ENCODE assay signal across 22 mouse cellular contexts in the genomic region with DNA sequence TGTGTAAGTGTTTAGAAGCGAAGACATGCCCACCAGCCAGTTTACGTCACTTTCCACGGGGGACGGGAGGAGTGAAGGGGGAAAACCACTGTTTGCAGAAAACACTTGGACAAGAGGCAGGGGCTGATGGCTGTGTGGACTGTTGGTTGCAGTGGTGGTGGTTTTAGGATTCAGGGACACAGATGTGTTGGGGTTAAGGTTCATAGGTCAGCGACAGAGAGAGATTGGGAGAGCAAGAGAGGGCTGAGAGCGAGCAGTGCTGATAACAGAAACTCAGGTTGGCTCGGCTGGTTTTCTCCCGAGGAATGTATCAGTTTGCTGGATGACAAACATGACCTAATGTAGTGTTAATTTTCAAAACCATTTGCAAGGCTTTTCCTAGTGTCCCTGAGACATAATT.
DNase-seq lines count a peak whose midpoint lies in the region; ATAC-seq lines count a peak whose summit lies in the region.
"Had no signal": no experiment of that assay in that cellular context is flagged by ENCODE, and none has a peak within 500 bp of the region (broad histone marks: within the 10 kb centered on the region; RNA-seq: fewer than 3 reads in every experiment).

No protein-coding gene starts in this region.

- no peak for DNase-seq in heart, embryonic 10.5 days (ENCODE audit: low spot score)
- no peak for DNase-seq in heart, postnatal 4 days
- no peak for DNase-seq in liver, embryonic 11.5 days (ENCODE audit: low spot score)
- no peak for DNase-seq in left cerebral cortex, adult 9 months (ENCODE audit: low spot score in 2 of 2)
- DNase-seq: adrenal gland, adult 2 months; adrenal gland, postnatal 10 days; adrenal gland, postnatal 25 days; cerebellum, adult 11 months; cerebellum, adult 18-20 months; cerebellum, adult 8-10 months; cerebellum, adult 9-11 months; cerebellum, postnatal 14 days; cerebellum, postnatal 36 days; embryo, embryonic 11 days had no signal

- no peak overlapping the region for H3K9ac ChIP-seq in liver, embryonic 16.5 days (ENCODE audit: low read depth, low read length)
- no peak overlapping the region for H3K9ac ChIP-seq in liver, embryonic 11.5 days (ENCODE audit: low read depth, low read length)
- H3K9ac ChIP-seq: embryonic facial prominence, embryonic 13.5 days; embryonic facial prominence, embryonic 15.5 days; forebrain, embryonic 12.5 days had no signal

- no peaks in the 10 kb centered on the region for H3K9me3 ChIP-seq in heart, embryonic 10.5 days
- H3K9me3 ChIP-seq in liver, embryonic 16.5 days (replicated peaks; ENCODE audit: control insufficient read depth, low read length), result no peaks in the 10 kb centered on the region
- H3K9me3 ChIP-seq in liver, embryonic 11.5 days (ENCODE audit: control insufficient read depth, low read length), result no peaks in the 10 kb centered on the region
- H3K9me3 ChIP-seq: embryonic facial prominence, embryonic 13.5 days; embryonic facial prominence, embryonic 15.5 days; forebrain, embryonic 10.5 days; forebrain, embryonic 12.5 days had no signal

- peaks cover 39% of the 10 kb centered on the region for H3K4me1 ChIP-seq in heart, embryonic 10.5 days
- peaks cover 7% of the 10 kb centered on the region for H3K4me1 ChIP-seq in liver, embryonic 16.5 days (ENCODE audit: control insufficient read depth, low read depth, low read length)
- H3K4me1 ChIP-seq in liver, embryonic 11.5 days (replicated peaks; ENCODE audit: control insufficient read depth, insufficient read depth, low read length), result peaks cover 14% of the 10 kb centered on the region

- H3K4me3 ChIP-seq in heart, embryonic 10.5 days, result no peak overlapping the region
- H3K4me3 ChIP-seq in liver, embryonic 16.5 days (ENCODE audit: low read depth, low read length), result no peak overlapping the region
- H3K4me3 ChIP-seq in liver, embryonic 11.5 days (ENCODE audit: low read depth, low read length), result no peak overlapping the region
- H3K4me3 ChIP-seq: embryonic facial prominence, embryonic 13.5 days; embryonic facial prominence, embryonic 15.5 days; erythroblast, embryonic 14.5 days; forebrain, embryonic 10.5 days; forebrain, embryonic 12.5 days had no signal

- 0 out of 2 replicates have a peak, but pooled peaks cover 3% of the 10 kb centered on the region for H3K36me3 ChIP-seq in heart, embryonic 10.5 days
- no peaks in the 10 kb centered on the region for H3K36me3 ChIP-seq in liver, embryonic 16.5 days (ENCODE audit: control insufficient read depth, insufficient read depth)
- H3K36me3 ChIP-seq in liver, embryonic 11.5 days (ENCODE audit: control insufficient read depth, insufficient read depth, low read length), result no peaks in the 10 kb centered on the region
- H3K36me3 ChIP-seq: embryonic facial prominence, embryonic 13.5 days; embryonic facial prominence, embryonic 15.5 days; forebrain, embryonic 10.5 days; forebrain, embryonic 12.5 days had no signal

- WGBS in heart, embryonic 10.5 days, result 54% methylated on average over 8 of the region's 8 CpGs
- 49% methylated on average over 8 of the region's 8 CpGs for WGBS in liver, embryonic 16.5 days (ENCODE audit: insufficient replicate concordance)
- 59% methylated on average over 8 of the region's 8 CpGs for WGBS in liver, embryonic 11.5 days

- no peak overlapping the region for H3K4me2 ChIP-seq in liver, embryonic 16.5 days (ENCODE audit: low read depth, low read length)
- no peak overlapping the region for H3K4me2 ChIP-seq in liver, embryonic 11.5 days
- H3K4me2 ChIP-seq: embryonic facial prominence, embryonic 13.5 days; embryonic facial prominence, embryonic 15.5 days; forebrain, embryonic 12.5 days had no signal

- ATAC-seq in liver, embryonic 16.5 days (ENCODE audit: low read depth), result peak; percentile 45; the same call in 1 of the 2 replicates
- no peak for ATAC-seq in liver, embryonic 11.5 days (replicated peaks; ENCODE audit: low FRiP score)
- ATAC-seq: forebrain, embryonic 14.5 days; forebrain, embryonic 16.5 days had no signal

- 0 out of 2 replicates have a peak overlapping the region, but pooled peaks have one; percentile 19 for H3K27ac ChIP-seq in heart, embryonic 10.5 days
- peak overlapping the region; percentile 37; the same call in 1 of the 2 replicates for H3K27ac ChIP-seq in liver, embryonic 16.5 days (ENCODE audit: low read length)
- H3K27ac ChIP-seq in liver, embryonic 11.5 days (ENCODE audit: low read depth, low read length), result no peak overlapping the region
- H3K27ac ChIP-seq: embryonic facial prominence, embryonic 13.5 days; embryonic facial prominence, embryonic 15.5 days; forebrain, embryonic 12.5 days had no signal

- H3K27me3 ChIP-seq in heart, embryonic 10.5 days (ENCODE audit: insufficient read depth, poor library complexity, severe bottlenecking), result peaks cover 27% of the 10 kb centered on the region; the same call in 1 of the 2 replicates
- H3K27me3 ChIP-seq in liver, embryonic 16.5 days (ENCODE audit: control insufficient read depth, insufficient read depth, low read depth, low read length), result no peaks in the 10 kb centered on the region
- H3K27me3 ChIP-seq in liver, embryonic 11.5 days (replicated peaks; ENCODE audit: control insufficient read depth, insufficient read depth, low read length), result no peaks in the 10 kb centered on the region
- H3K27me3 ChIP-seq: forebrain, embryonic 12.5 days had no signal
